Mouse (Mus musculus) layer of hippocampus, adult 2 months (tissue): ENCODE data around the gene Spocd1. TPM values are rescaled to one million over a fixed set of nuclear protein-coding genes. Genes with fewer than 3 reads are reported as not detected.

ENCODE experiments used
- DNase-seq, 2 experiments: peaks; one replicate each; pipeline ENCODE4 v3.0.0; 2022; ENCODE audit warnings: low spot score in 2 of 2
- H3K27ac ChIP-seq: fragments of 200-600 bp; 2 replicates; pipeline ENCODE4 v1.8.1; 2022
- H3K4me3 ChIP-seq: fragments of 200-600 bp; 2 replicates; pipeline ENCODE4 v1.8.1; 2022; ENCODE audit warnings: mild to moderate bottlenecking
- CTCF ChIP-seq: fragments of 200-600 bp; conservative IDR thresholded peaks from 2 replicates; pipeline ENCODE4 v1.8.1; 2022; ENCODE audit warnings: antibody characterized with exemption, mild to moderate bottlenecking, moderate library complexity
- total RNA-seq, 2 experiments: library from RNA; stranded (reverse); gene quantifications; 2 replicates each; pipeline ENCODE4 v1.2.3; 2021

Spocd1 gene
- total RNA-seq, 2 experiments from 2014 or later = 0.42 to 1.0 TPM

DNA sequence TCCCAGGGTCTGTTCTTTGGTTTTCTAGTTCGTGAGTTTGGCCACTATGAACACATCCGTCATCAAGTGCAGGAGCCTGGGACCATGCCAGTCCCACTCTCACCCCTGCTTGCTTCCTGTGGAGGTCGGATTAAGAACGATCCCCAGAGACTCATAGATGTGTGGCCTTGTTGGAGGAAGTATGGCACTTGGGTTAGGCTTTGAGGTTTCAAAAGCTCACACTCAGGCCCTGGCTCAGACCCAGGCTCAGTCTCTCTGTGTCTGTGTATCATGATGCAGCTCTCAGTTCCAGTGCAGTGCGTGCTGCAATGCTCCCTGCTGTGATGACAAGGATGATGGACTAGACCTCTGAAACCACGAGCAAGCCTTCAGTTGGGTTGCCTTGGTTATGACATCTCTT, 4.4 kb upstream of the Spocd1 start:
- no peak overlapping the region for H3K4me3 ChIP-seq
- no peak overlapping the region for H3K27ac ChIP-seq
- DNase-seq = no peak
- TF ChIP-seq CTCF = no peak

- TF ChIP-seq CTCF = no peak
- DNase-seq = no peak
- no peak overlapping the region for H3K27ac ChIP-seq
- H3K4me3 ChIP-seq = no peak overlapping the region
These were observed 2.5 kb upstream of the Spocd1 start for GRCm38 (mm10) chr4:129926544-129926943.

GRCm38 (mm10) chr4:129927091-129927490, 2.0 kb upstream of the Spocd1 start:
- no peak for DNase-seq
- Histone ChIP-seq H3K4me3 (no peak overlapping the region), H3K27ac (no peak overlapping the region)
- TF ChIP-seq CTCF = no peak

- peak; percentile 74 to 91 for DNase-seq
- H3K27ac ChIP-seq = peak overlapping the region; percentile 24; the same call in 1 of the 2 replicates
- peak overlapping the region; percentile 45 for H3K4me3 ChIP-seq
- peak; percentile 100 for TF ChIP-seq CTCF
These were observed 811 bp upstream of the Spocd1 start for GRCm38 (mm10) chr4:129928124-129928751.

DNA sequence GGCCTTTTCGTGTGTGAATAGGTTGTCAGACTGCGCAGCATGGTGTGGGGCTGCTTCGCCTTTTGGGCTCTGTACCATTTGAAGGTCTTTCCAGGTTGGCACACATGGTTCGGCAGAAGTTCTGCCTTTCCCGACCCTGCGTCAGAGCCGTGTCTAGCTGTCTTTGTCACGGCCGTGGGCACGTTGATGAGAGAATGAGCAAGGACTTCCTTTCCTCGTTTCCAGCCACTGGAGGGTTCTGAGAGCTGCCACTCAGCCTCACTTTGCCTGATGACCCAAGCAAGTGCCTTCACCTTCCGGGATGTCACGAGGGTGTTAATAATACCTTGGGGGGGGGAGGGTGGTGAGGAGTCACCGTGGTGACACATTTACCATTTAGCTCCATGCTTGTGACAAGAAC, 4.6 kb downstream of the Spocd1 start:
- no peak for TF ChIP-seq CTCF
- peak overlapping the region; percentile 44 for H3K4me3 ChIP-seq
- peak overlapping the region; percentile 87 for H3K27ac ChIP-seq
- peak in 1 of 2 experiments; percentile 29 for DNase-seq

GRCm38 (mm10) chr4:129934177-129934855, 5.3 kb downstream of the Spocd1 start:
- peak; percentile 66 to 83 for DNase-seq
- Histone ChIP-seq H3K4me3 (peak overlapping the region; percentile 44), H3K27ac (peak overlapping the region; percentile 87)
- TF ChIP-seq CTCF = no peak

DNA sequence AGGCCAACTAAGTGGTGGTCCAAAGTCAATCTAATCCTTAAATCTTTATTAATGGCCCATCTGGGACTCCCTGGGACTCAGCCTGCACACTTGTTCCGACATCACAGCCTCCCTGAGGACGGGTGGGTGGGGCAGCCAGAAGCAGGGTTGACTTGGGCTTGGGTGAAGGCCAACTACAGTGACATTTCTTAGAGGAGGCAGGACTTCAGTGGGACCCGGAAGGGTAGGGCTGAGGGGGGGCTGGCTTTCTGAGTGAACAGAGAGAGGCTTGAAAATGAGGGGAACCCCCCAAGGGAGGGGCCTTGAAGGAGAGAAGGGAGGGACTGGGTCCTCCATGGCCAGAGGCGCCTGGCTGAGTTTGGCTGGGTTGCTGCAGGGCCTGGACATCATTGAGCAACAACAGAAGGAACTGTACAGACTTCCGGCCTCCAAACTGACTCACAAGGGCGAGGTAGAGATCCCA, 22.3 kb downstream of the Spocd1 start:
- Histone ChIP-seq H3K27ac (no peak overlapping the region), H3K4me3 (no peak overlapping the region)
- DNase-seq = no peak
- TF ChIP-seq CTCF = no peak

DNA sequence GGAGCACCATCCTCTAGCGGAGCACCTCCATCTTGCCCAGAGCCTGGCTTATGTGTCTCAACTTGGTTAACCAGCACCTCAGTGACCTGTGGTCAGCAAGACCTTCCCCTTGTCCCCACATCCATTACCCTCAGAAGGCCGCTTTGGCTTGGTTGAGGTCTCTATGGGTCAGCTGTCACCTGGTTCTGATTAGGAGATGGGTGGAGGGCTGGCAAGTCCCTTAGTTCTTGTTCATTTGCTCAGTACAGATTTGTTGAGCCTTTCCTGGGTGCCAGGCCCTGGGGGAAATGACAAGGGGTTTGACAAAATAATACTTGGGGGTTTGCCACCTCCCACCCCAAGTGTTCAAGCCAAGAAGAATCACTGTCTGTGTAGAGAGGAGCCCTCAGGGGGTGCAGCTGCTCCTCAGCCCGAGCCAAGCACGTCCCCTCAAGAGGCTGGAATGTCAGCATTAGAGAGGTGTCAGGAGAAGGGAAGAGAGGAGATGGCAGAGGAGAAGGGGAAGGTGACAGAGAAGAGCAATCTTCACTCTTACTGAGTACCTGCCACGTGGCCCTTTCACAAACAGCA, 23.3 kb downstream of the Spocd1 start:
- Histone ChIP-seq H3K4me3 (no peak overlapping the region), H3K27ac (no peak overlapping the region)
- DNase-seq = no peak
- no peak for TF ChIP-seq CTCF

GRCm38 (mm10) chr4:129954527-129954926, 25.5 kb downstream of the Spocd1 start:
- no peak for TF ChIP-seq CTCF
- Histone ChIP-seq H3K4me3 (no peak overlapping the region), H3K27ac (no peak overlapping the region)
- no peak for DNase-seq

DNA sequence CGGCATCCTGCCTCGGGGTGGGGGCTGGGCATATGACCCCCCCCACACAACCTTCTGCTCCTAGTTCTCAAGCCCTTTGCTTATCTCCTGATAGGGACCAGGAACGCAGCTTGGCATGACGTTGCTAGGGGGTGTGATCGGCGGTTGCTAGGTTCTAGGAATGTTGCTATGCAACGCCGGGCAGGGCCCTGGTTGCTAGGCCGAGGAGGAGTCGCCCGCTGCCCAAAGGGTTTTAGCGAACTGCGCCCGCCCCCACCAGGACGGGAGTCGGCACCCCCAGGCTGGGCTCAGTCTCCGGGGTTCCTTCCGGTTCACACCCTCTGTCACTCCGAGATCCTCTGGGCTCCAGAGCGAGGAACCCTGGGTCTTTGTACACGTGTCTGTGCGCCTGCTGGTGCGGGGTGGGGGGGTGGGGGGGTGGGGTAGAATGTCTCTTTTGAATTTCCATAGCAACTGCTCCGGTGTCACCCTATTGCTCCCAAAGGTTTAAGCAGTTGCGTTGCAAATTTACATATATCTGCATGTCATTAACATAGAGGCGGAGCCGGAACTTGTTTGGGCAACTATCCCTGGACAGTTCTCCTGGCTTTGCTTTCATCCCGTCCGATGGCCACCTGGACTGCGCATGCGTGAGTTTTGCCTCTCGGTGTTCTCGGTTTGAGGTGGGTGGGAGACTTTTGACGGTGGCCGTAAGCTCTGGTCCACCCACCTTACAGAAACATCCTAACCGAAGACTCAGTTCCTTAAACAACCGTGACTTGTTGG, 31.3 kb downstream of the Spocd1 start:
- DNase-seq = peak; percentile 87 to 93
- H3K4me3 ChIP-seq = peak overlapping the region; percentile 61
- TF ChIP-seq CTCF = no peak
- H3K27ac ChIP-seq = peak overlapping the region; percentile 98

DNA sequence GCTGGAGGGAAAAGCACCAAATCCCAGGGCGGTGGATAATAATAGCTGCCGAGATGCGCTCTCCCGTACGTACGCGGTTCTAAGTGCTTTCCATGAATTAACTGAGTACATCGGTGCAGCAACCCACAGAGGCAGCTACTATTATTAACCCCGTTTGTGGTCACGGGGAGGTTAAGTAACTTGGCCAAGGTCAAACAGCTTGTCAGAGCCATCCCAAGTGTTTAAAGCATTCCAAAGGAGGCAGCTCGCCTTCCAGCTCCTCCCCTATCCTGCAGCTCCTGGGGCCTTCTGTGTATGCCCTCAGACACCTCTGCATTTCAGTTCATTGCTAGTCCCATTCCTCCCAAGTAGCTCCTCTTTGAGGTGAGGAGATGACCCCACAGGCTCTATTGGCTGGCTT, 36.2 kb downstream of the Spocd1 start:
- TF ChIP-seq CTCF = no peak
- no peak for DNase-seq
- peak overlapping the region; percentile 28; the same call in 1 of the 2 replicates for H3K27ac ChIP-seq

GRCm38 (mm10) chr4:129966201-129966600, 37.2 kb downstream of the Spocd1 start:
- H3K27ac ChIP-seq = peak overlapping the region; percentile 72
- peak in 1 of 2 experiments; percentile 40 for DNase-seq

More for the DNA sequence above, 36.2 kb downstream of the Spocd1 start:
- no peak overlapping the region for H3K4me3 ChIP-seq

More at GRCm38 (mm10) chr4:129966201-129966600, 37.2 kb downstream of the Spocd1 start:
- no peak overlapping the region for H3K4me3 ChIP-seq
- no peak for TF ChIP-seq CTCF
